Mouse (Mus musculus) heart, postnatal 0 days (tissue): ENCODE data around the gene Adcy3. TPM values are rescaled to one million over a fixed set of nuclear protein-coding genes. Genes with fewer than 3 reads are reported as not detected.

Experiments
- ATAC-seq: fragments of 200-750 bp; cut with Nextera tagmentation; 2 replicates; pipeline ENCODE4 v1.8.0; 2017; ENCODE audit warnings: low read depth, moderate number of reproducible peaks, moderate library complexity; ENCODE audit not compliant: insufficient read depth
- DNase-seq: peaks from one replicate; pipeline ENCODE4 v3.0.0-alpha.2; 2016; ENCODE audit warnings: low spot score
- H3K27ac ChIP-seq: fragments of 300-500 bp; sonication (generic); 2 replicates; pipeline ENCODE4 v1.5.1; 2014; ENCODE audit warnings: low read depth, mild to moderate bottlenecking
- H3K27me3 ChIP-seq: fragments of 300-500 bp; sonication (generic); 2 replicates; pipeline ENCODE4 v1.6.1; 2014; ENCODE audit warnings: low read length, mixed read lengths; ENCODE audit not compliant: control insufficient read depth, insufficient read depth
- H3K36me3 ChIP-seq: fragments of 300-500 bp; sonication (generic); replicated peaks from 2 replicates; pipeline ENCODE4 v1.6.1; 2014; ENCODE audit warnings: low read length, mixed read lengths; ENCODE audit not compliant: control insufficient read depth, insufficient read depth
- H3K4me1 ChIP-seq: fragments of 300-500 bp; sonication (generic); 2 replicates; pipeline ENCODE4 v1.6.1; 2014; ENCODE audit warnings: antibody characterized with exemption; ENCODE audit not compliant: control insufficient read depth, insufficient read depth
- H3K4me2 ChIP-seq: fragments of 300-500 bp; sonication (generic); 2 replicates; pipeline ENCODE4 v1.6.1; 2014; ENCODE audit warnings: low read depth, mild to moderate bottlenecking, low read length, moderate library complexity
- H3K4me3 ChIP-seq: fragments of 300-500 bp; sonication (generic); 2 replicates; pipeline ENCODE4 v1.5.1; 2014; ENCODE audit warnings: low read depth, low read length
- H3K9ac ChIP-seq: fragments of 300-500 bp; sonication (generic); replicated peaks from 2 replicates; pipeline ENCODE4 v1.6.1; 2014; ENCODE audit warnings: low read depth, low read length, mixed read lengths
- H3K9me3 ChIP-seq: fragments of 300-500 bp; sonication (generic); replicated peaks from 2 replicates; pipeline ENCODE4 v1.6.1; 2016; ENCODE audit warnings: low read length; ENCODE audit not compliant: control insufficient read depth
- CTCF ChIP-seq: IDR thresholded peaks from 2 replicates; pipeline ENCODE4 v1.5.1; 2016; ENCODE audit warnings: antibody characterized with exemption, control low read depth, low read depth
- EP300 ChIP-seq: IDR thresholded peaks from 2 replicates; pipeline ENCODE4 v1.6.1; 2016; ENCODE audit warnings: antibody characterized with exemption, low read depth
- WGBS: fragments of 180-500 bp; shearing (Covaris S2); extraction: QIAGEN DNeasy Blood & Tissue Kit; methylation state at CpG from one replicate; pipeline ENCODE4 v1.1.7; 2014; 5-methylcytosine and 5-hydroxymethylcytosine counted together
- polyA plus RNA-seq: library from polyadenylated mRNA; unstranded; fragments of >200 nt; fragmentation: Nextera tagmentation; extraction: Ambion mirVana; gene quantifications from 2 replicates; pipeline ENCODE4 v1.2.1, GENCODE M21; 2015
- total RNA-seq: library from RNA; depleted of rRNA; stranded (reverse); fragments of >200 nt; gene quantifications from 2 replicates; pipeline ENCODE4 v1.2.3, GENCODE M21; 2014; ENCODE audit warnings: low replicate concordance; rRNA removed

Adcy3 gene
- total and polyA plus RNA-seq, 2 experiments from 2014 or later, result 1.2 to 7.5 TPM

DNA sequence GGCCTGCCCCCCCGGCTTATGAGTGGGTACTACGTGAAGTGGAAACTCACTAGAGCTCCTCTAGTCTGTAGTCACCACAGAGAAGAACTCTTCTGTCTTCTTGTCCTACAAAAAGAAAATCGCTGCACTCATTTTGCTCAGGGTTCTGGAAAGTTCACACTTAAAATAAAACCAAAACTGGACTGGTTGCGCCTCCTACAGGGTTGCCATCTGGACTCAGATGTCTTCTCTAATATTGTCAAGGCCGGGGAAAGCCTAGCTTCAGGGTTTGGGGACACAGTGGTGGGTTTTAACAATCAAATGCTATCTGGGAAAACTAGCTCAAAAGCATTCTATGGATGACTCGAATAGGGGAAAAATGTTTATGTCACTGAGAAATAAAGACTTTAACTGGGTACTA lies 116.9 kb downstream of the Adcy3 start:
- H3K4me1 ChIP-seq, result no peaks in the 10 kb centered on the region
- no peak overlapping the region for H3K27ac ChIP-seq
- DNase-seq (no peak), ATAC-seq (no peak)
- H3K4me3 ChIP-seq, result no peak overlapping the region
- TF ChIP-seq EP300, result no peak
- TF ChIP-seq CTCF, result no peak
- no peak overlapping the region for H3K9ac ChIP-seq
- no peaks in the 10 kb centered on the region for H3K9me3 ChIP-seq
- 83% methylated on average over 6 of the region's 6 CpGs for WGBS
- H3K27me3 ChIP-seq, result no peaks in the 10 kb centered on the region
- no peak overlapping the region for H3K4me2 ChIP-seq
- H3K36me3 ChIP-seq, result peaks cover 33% of the 10 kb centered on the region

DNA sequence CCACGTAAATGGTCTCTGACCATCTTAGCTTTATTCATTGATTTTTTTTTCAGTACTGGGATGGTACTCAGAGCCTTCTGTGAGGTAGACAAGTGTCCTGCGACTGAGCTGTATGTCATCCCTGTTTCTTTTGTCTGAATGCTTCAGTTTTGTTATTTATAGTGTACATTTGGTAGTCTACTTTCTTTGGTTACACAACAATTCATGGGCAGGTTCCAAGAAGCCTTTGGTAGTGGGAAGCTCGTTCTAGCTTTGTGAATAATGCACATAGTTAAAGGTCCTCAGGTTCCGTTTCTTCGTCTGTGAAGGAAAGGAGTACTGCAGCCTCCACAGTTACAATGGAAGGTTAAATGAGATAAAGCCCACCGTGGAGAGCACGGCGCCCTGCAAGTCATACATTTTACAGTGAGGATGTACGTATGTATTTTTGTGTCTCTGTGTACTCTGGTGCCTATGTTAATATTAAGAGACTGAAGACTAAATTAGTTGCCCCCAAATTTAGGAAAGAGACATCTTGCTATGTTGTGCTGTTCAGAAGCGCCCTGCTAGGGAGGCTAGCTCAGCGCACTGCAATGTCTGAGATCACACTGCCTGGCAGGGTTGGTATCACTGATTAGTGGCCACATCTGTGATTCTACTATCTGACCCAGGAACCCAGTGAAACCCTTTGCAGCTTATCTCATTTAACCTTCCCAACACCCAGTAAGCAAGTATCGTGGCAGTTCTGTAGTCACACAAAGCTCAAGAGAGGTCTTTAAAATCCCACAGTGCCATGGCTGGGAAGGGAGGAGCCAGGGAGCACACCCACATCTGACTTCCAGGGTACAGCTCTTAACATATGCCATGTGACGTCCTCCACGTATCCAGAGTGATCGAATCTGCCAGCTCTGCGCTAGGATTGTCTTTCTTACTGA lies 120.1 kb downstream of the Adcy3 start:
- 80% methylated on average over 16 of the region's 16 CpGs for WGBS
- H3K9ac ChIP-seq, result no peak overlapping the region
- no peak for ATAC-seq
- DNase-seq, result no peak
- no peak overlapping the region for H3K27ac ChIP-seq
- H3K4me3 ChIP-seq, result no peak overlapping the region
- H3K36me3 ChIP-seq, result peaks cover 36% of the 10 kb centered on the region
- no peaks in the 10 kb centered on the region for H3K27me3 ChIP-seq
- no peak overlapping the region for H3K4me2 ChIP-seq
- H3K9me3 ChIP-seq, result no peaks in the 10 kb centered on the region
- no peaks in the 10 kb centered on the region for H3K4me1 ChIP-seq
- TF ChIP-seq EP300 (no peak), CTCF (no peak)

Other genes starting within 250 kb of the Adcy3 start
- gene Pomc, start 178.2 kb upstream of the Adcy3 start, total RNA-seq, result not detected in 2 replicates
- gene Pomc, start 178.2 kb upstream of the Adcy3 start, polyA plus RNA-seq, result 1.2 and 1.8 TPM in 2 replicates
- 6.8 TPM in 2 replicates for gene Efr3b, start 94.2 kb upstream of the Adcy3 start, total RNA-seq
- 1.6 TPM in 2 replicates for gene Efr3b, start 94.2 kb upstream of the Adcy3 start, polyA plus RNA-seq
- 12.6 and 15.9 TPM in 2 replicates for gene Dnajc27, start 50.5 kb upstream of the Adcy3 start, total RNA-seq
- 3.4 and 3.6 TPM in 2 replicates for gene Dnajc27, start 50.5 kb upstream of the Adcy3 start, polyA plus RNA-seq
- 3.4 and 9.6 TPM in 2 replicates for gene Ptrhd1, start 100.9 kb downstream of the Adcy3 start, total RNA-seq
- gene Ptrhd1, start 100.9 kb downstream of the Adcy3 start, polyA plus RNA-seq, result 6.5 and 7.2 TPM in 2 replicates
- 4.1 and 14.2 TPM in 2 replicates for gene Cenpo, start 101.2 kb downstream of the Adcy3 start, total RNA-seq
- gene Cenpo, start 101.2 kb downstream of the Adcy3 start, polyA plus RNA-seq, result 2.5 and 3.1 TPM in 2 replicates